Mouse (Mus musculus) layer of hippocampus, adult 8-10 months (tissue): ENCODE measurements around the gene Rbfox1. TPM values are rescaled to one million over a fixed set of nuclear protein-coding genes. Genes with fewer than 3 reads are reported as not detected.

Source experiments
- DNase-seq, 2 experiments: peaks; one replicate each; pipeline ENCODE4 v3.0.0; 2022; ENCODE audit warnings: low spot score in 2 of 2
- total RNA-seq, 4 experiments: library from RNA; stranded (reverse); gene quantifications; 2 replicates each; pipeline ENCODE4 v1.2.4; 2022

Gene Rbfox1
- total RNA-seq, 4 experiments from 2014 or later = 328 to 354 (median 345) TPM

DNA sequence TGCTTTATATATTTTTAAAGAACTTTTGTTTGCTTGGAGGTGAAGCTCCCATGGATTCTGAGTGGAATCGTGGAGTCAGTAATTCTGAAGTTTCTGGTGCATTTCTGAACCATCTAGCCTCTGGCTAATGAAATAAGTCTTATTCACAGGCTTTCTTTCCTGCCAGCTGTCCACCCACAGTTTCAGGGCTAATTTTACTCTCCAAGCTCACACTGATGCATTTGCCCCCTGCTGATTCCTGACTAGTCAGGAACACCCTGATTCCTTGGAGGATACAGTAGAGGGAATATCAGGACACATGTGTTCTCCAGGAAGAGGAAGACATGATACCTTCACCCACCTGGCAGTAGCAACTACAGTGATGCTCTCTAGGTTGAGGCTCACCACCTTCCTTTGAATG lies 763.6 kb downstream of the Rbfox1 start:
- DNase-seq = no peak

DNA sequence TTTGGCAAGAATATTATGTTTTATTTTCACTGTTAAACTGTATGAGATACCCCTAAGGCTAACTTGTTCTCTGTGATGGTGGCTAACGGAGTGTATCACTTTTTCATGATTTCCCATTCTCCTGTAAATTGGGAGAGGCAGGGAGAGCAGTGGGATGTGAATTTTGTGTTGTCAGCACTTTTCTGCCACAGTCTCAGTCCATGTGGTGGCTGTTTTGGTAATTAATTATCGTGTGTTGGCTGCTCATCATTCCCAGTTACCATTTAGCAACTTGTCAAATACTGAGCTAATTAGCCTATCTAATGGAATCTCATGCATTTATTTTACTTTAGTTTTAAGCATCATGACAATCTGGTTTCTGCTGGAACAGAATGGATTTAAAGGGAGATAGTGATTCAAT lies 773.4 kb downstream of the Rbfox1 start:
- DNase-seq = no peak

DNA sequence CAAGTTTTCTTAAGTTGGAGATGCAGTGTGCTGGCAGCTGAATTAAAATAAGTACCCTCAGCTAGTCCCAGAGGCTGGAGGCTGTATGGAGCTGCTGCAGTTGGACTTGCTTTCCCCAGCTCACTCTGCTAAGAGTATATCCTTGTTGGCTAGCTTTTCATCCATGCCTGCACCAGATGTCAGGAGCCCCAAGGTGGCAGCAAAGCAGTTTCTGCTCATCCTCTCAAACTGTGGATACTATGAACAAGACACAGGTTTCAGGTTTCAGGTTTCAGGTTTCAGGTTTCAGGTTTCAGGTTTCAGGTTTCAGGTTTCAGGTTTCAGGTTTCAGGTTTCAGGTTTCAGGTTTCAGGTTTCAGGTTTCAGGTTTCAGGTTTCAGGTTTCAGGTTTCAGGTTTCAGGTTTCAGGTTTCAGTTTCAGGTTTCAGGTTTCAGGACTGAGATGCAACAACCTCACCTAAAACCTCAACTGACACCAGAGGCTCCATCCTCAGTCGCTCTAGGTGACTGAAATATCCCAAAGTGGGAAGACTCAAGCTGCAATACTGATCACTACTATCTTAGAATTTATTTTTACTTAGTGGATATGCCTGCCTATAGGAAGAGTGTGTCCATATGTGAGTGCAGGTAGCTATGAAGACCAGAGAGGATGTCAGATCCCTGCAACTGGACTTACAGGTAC lies 801.1 kb downstream of the Rbfox1 start:
- DNase-seq = no peak

DNA sequence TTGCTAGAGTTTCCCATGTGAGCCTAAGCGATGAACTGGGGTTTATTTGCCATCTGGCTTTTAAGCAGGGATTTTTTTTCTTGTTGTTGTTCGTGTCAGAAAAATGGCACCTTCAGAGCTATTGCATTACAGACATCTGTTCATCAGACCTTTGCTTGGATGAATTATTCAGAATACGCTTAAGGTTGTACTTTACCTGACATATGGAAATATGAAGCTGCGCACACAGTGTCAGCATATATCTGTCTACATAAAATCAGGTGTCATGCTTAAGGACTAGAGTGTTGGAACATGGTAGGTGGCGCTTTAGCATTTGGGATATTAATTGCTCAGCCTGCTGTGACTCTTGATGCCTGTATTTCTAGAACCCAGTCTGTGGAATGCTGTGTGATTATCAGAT lies 819.7 kb downstream of the Rbfox1 start:
- peak in 1 of 2 experiments; percentile 11 for DNase-seq

DNA sequence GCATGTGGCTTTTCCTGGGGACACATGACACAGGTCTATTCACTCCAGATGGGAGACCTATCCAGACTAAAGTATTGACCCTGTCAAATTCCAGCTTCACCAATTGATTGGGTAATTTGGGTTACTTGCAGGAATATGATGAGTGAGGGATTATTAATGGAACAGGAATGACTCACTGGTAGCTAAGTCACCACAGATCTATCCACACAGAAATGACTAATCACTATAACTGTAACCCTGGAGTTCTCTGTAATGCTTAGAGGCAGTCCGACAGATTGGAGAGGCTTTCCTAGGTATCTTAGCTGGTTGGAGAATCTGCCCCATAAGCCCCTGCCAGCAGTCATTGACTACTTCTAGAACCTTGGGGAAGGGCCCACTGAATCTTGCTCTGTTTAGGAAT lies 827.2 kb downstream of the Rbfox1 start:
- no peak for DNase-seq

DNA sequence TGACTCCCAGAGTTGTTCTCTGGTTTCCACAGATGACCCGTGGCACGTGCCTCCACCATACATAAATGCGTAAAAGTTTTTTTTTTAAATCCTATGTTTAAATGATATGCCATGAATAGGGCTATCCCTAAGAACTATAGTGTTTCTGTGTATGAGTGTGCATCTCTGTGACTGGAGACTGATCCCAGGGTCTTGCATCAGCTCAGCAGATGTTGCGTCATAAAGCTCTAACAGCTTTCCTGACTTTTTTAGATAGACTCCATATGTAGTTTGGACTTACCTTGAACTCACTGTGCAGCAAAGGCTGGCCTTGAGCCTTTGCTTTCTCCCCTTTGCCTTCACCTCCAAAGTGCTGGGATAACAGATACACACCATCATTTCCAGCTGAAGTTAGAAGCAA lies 830.1 kb downstream of the Rbfox1 start:
- DNase-seq = no peak

DNA sequence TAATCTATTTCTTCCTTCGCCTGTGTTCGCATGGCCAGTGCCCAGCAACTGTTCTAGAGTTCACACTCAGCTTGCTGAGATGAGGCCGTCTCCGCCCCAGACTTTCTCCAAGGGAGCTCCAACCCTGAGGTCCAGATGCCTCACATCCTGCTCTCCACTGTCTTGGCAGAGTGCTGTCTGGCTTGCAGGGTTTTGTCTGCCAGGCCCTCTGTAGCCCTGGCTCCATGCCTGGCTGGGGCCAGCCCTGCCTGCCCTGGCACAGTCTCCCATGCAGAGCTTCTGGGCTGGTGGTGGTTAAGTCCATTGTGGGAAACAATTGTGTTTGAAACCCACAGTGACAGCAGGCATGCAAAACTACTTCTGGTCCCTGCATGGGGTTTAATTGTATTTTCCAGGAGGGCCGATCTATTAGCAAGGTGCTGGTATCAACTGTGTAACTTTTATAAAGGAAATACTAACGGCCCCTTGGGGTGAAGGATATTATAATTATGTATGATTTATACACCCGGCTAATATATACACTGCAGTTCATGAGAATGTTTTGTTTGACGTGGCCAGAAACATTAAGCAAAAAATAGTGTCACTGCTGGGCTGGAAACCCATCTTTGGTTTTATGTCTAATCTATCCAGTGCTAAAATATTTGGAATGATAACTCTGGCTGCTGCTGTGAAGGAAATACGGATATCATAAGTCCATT lies 831.2 kb downstream of the Rbfox1 start:
- DNase-seq = no peak

DNA sequence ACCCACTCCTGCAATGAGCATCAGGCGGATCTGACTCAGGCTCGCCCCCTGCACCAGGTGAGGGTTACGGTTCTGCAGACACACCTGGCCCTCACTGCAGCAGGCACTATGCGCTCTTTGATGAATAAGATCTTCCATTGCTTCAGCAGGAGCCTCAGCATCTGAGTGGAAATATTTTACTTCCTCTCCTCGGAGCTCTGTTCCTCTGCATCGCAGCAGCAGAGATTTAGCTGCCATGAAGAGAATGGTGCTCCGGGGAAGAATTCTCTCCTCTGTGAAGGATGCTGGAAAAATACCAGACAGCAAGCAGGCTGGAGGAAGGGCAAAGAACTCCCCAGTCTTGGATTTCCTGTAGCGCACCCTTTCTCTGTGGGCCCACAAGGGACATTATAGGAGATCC lies 833.9 kb downstream of the Rbfox1 start:
- no peak for DNase-seq

DNA sequence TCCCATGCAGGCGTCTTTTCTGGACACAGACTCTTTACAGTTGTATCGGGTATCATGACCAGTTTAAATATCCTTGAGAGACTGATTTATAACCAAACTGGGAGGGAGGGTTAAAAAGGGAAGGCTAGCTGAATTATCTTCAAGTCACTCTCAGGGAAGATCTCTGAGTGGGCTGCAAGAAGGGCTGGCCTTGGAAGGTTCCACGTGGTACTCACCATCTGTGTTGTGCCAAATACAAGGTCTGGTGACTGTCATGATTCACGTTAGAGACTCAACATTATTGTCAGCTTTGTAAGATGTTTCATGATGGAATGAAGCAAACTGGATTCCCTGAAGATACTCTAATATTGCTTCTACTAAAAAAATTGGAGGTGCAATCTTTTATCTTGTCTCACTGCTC lies 847.5 kb downstream of the Rbfox1 start:
- DNase-seq = peak in 1 of 2 experiments; percentile 26

DNA sequence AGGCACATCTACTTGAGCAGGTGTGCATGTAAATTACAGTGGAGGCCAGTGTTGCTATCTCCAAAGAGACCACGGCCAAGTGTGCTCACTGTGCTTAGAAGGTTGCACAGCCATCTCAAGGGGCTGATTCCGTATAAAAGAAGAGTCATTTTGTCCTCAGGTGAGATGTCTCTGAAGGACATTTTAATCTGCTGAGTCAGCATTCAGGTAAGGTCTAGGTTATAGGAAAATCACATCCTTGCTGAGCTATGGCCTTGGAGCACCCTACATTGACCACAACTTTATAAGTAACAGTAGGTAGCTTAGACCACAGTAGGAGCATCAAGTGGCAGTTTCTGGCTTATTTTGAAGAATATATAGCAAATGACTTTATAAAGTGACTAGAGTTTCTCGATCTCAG lies 848.3 kb downstream of the Rbfox1 start:
- no peak for DNase-seq

DNA sequence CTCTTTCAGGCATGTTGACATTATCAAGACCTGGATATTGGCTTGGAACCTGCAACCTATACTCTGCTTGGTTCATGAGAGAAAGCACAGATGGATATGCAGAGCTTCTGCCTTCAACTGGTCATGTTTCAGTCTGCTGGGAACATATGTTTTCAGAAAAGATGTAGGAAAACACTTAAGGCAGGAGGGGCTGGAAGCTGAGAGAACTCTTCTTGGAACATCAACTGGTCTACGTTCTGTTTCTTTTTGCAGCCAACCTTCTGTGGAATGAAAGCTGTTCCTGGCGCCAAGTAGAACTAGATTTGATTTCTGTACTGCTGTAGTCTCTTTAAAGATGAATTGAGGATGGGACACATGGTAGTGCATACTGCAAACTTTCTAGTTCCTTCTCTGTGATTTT lies 851.4 kb downstream of the Rbfox1 start:
- peak; percentile 50 to 51 for DNase-seq

DNA sequence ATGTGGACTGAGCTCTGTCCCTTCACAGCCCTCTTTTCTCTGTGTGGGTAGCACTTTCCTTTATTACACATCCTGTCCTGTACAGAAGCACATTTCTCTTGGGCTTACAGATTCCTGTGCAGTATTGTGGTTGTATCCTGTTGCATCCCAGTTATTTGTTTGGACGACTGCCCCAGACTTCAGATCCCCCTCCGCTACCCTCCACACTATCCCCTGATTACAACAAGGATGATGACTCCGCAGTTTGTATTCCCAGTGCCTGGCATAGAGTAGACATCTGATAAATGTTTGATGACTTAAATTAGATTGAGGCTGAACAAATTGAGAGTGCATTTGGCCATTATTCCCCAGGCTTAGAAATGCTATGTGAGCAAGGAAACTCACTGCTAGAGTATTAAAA lies 851.8 kb downstream of the Rbfox1 start:
- no peak for DNase-seq

DNA sequence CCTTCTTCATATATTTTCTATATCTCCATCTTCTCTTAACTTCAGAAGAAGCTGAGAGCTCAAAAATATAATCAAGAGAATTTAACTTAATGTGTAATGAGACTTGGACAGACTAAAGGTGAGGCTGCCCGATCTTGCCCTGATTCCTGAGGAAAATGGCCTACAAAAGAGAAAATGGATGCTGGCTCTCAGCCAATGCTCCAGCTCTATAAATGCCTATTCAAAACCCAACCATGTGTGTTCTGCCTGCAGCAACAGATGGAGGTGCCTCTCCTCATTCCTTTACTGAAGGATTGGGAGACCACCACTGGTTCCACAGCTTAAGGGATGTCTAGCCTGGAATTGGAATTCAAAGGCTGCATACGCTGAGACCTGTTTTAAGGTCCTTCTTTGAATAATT lies 861.0 kb downstream of the Rbfox1 start:
- DNase-seq = no peak

DNA sequence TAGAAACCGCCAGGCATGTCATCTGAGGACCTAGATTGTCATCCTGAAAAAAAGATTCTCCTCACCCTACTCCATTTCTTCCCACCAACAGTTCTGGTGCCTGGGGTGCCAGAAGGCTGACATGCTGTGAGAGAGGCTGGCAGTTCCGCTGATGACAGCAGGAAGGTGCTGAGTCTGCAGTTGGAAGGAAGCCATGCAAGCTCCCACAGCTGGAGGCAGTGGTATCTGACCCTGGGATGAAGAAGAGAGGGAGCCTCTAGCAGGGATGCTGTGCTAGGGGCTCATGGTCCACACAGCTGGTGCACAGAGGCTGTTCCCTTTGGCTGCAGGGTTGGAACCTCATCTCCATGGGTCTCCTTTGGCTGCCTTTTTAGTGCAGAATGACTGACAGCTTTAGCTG lies 865.3 kb downstream of the Rbfox1 start:
- DNase-seq = peak; percentile 35 to 36

DNA sequence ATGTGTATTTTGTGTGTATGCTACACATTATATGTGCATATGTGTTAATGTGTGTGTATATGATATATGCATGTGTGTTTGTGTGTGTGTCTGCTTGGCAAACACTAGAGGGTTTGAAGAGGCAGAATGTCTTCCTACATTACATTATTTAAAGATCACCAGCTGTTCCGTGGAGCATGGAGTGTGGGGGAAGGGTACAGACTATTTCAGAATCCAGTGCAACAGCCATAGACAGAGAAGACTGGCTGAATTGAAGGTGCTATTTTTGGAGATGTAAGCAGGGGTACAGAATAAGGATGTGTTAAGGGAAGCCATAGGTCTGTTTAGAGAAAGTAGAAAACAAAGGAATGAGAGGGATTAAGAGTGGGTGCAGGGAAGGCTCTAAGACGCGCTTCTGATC lies 869.7 kb downstream of the Rbfox1 start:
- peak in 1 of 2 experiments; percentile 37 for DNase-seq

DNA sequence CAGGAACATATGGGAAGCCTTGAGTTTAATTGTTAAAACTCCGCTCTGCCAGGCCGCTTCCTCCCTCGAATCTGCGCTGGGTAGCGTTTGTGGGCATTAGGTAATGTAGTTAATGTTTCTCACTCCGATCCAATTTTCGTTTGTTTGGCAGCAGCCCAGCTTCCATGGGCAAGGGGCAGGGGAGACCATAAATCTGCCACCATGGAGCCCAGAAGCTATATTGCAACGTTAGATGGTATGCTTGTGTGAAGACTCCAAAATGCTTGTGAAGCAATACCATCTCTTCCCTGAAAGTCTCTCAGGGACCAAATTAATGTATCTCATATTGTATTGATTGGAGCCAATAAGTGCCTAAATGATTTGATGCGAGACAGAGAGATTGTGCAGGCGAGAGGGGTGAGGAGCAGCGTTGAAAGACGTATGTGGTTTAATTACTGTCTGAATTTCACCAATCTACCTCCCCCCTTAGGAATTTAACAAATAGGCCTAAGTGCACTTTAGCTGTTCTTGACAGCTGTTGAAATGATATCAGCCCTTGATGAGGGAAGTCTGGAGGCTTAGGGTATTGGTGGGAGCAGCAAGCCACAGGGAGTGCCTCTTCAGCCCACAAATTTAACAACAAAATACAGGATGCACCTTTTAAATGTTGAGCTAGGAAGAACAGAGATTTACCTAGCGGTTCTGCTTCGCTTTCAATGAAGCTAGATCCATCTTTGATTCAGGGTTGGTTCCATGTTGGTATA lies 884.5 kb downstream of the Rbfox1 start:
- DNase-seq = no peak

DNA sequence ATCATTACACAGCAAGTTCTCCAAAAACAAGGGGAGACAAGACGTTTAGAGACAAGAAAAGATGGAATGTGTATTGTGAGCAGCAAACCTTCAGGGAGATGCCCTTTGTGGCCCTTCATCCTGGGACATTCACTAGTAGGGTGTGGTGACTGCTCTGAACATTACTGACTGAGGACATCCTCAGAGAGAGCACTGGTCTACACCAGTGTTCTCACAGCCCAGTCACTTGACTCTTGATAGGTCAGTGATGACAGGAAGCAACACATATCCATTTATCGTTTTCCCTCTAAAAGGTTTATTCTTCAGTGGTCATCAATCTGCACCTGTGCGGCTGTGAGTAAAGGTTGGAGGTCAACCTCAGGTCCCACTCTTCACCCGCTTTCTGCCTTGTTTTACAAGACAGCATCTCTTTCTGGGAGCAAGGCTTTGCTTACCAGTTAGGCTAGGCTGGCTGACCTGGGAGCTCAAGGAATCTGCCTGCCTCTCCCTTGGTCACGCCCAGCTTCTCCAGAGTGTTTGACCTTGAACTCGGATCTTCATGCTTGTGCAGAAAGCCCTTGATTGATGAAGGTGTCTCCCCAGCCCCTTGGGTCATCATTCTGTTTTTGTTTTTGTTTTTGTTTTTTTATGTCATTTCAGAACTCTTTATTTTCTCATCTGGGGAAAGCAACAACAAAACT lies 892.5 kb downstream of the Rbfox1 start:
- no peak for DNase-seq

DNA sequence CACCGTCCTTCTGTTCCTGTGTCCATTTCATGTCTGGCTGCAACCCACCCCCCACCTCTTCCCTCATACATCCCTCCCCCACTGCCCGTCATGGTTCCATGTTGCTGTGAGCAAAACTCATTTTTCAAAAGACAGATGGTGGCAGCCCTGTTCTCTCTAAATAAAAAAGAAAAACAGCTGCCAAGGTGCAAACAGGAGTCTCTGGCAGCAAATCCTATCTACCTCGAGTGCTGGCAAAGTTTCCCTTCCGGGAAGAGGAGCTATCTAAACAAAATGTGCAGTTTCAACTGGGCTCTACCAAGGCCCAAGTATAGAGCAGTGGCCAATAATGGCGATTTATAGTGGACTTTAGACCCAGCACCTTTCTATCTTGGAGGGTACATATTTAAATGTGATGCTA lies 899.0 kb downstream of the Rbfox1 start:
- no peak for DNase-seq

DNA sequence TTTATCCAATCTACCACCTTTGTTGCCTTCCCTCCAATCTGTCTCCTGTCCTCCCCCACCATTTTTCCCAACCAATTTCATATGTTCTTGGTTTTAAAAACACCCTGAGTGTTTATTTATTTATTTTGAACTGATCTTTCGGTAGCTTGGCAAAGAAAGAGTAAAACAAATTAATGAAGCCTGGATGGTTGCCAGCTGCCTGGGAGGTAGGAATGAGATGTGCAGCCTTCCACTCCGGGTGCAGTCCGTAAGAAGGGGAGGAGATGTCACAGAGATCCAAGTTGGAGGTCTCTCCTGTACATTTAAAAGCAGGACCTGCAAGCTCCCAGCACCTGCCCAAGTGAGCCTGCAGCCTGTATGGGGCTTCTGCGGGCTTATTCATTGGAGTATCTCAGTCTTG lies 899.9 kb downstream of the Rbfox1 start:
- DNase-seq = no peak

DNA sequence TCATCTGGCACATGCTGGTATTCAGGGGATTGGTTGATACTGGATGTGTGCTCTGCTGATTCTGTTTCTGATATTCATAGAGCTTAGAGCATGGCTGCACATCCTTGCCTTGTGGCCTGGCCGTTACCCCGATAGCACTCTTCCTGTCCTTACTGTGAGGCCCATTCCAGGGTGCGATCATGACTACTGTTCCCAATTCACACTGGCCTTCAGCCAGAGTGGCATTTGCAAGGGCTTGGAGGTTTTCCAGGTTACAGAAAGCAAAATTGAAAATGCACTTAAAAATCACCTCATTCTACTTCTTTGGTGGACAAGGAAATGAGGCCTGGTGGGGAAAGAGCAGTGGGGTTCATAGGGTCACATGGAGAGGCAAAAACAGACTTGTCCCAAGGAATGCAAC lies 906.1 kb downstream of the Rbfox1 start:
- no peak for DNase-seq

DNA sequence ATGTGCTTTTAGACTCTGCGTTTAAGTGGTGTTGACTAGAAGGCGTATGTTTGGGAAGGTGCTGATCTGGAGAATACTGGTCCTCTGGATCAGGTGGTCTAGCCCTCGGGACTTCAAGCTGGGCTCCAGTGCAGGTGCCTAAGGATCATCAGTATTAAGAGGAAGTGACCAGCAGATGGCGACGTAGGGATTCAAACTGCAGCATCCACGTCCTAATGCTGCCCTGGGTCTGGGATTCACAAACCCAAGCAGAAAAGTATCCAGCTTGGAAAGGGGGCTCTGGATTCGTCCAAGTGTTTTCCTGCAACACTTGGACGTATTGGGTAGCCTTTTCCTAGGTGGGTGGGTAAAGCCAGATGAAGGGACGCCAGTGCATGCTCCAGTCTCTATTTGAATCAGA lies 906.5 kb downstream of the Rbfox1 start:
- DNase-seq = peak; percentile 51 to 66

DNA sequence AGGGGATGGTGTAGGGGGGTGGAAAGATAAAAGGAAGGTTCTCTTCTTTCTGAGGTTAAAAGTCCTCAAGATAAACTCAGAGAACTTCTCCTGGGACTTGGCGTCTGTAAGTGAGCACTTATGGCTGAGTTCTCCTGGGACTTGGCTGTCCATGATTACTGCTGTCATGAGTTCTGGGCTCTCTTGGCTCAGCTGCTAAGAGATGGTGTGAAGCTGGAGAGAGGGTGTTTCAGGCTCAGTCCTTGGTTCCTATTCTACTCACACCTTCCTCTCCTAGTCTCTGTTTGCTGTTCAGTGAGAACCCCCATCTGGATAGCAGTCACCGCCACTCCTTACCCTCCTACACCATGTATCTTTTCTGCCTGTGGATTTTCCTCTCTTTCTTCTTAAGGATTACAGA lies 921.1 kb downstream of the Rbfox1 start:
- no peak for DNase-seq
